Mouse (Mus musculus): ENCODE measurements at regions not wholly inside any gene's neighbourhood (a gene's known extent, or its start where the extent isn't known, plus 50 kb on each side); places are given as distances from the start of the nearest gene placed in this dataset.

DNA sequence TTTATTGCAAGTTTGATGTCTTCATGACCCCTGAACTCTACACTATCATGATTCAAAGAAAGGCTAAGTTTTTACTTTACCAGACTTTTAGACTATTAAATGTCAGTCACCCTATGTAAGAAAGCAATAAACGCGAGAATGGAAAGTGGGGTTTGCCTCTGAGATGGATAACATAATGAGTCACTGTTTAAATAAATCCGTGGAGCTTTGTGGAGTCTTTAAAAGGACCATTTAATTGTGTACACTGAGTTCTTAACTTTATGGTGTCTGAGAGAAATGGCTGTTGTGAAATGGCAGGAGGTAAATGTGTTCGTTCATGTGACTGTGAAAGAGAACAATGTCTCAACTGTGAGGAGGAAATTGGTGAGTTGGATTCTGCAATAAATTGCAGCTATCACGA is 122.2 kb upstream of the Myo3a start:
- ATAC-seq (ENCODE audit: low FRiP score) = 0 out of 2 replicates have a peak, but pooled peaks have one; percentile 45
- no peaks in the 10 kb centered on the region for H3K9me3 ChIP-seq (replicated peaks)
- no peaks in the 10 kb centered on the region for H3K36me3 ChIP-seq
- no peak overlapping the region for H3K9ac ChIP-seq (replicated peaks)
- no peaks in the 10 kb centered on the region for H3K27me3 ChIP-seq (replicated peaks)
- H3K4me2 ChIP-seq = no peak overlapping the region
- H3K27ac ChIP-seq (replicated peaks) = no peak overlapping the region
- H3K4me1 ChIP-seq = no peaks in the 10 kb centered on the region
- H3K4me3 ChIP-seq (replicated peaks) = no peak overlapping the region
- 6% methylated on average over 5 of the region's 5 CpGs for WGBS

DNA sequence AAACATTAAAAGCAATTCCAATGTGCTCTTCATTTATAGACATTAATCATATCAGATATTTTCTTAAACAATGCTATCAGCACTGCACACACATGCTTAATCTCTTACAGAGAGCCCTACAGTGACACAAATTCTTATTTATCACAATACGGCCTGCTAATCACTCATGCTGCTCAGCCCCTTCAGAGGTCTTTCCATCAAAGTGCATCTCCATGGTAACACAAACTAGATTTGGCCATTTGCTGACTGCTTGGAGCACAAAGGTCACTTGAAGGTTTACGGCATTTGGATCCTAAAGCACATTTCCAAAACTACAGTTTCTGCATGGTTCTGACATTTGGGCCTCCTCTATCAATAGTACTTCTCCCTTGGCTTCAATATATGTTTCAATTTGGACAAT is 77.6 kb upstream of the Myo3a start:
- 0 out of 2 replicates have a peak, but pooled peaks cover 3% of the 10 kb centered on the region for H3K4me1 ChIP-seq
- no peak overlapping the region for H3K9ac ChIP-seq (replicated peaks)

DNA sequence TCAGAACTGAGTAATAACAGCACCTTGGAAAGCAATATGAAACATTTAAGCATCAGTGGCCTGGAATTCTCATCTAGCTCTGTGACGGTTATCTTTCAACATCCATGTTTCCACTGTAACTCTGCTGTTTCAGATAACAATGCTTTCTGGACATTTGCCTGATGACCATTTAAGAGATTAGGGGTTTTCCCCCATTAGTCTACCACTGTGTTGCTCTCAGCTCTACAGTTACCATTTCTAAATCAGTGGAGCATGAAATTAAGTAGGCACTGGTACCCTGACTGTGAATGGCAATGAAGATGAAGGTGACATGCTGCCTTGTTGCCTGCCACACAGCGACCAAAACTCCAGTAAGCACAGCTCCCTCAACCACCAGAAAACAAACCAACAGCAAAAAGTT is 70.7 kb upstream of the Myo3a start:
- Histone ChIP-seq H3K4me3 (replicated peaks) (no peak overlapping the region), H3K27me3 (replicated peaks) (no peaks in the 10 kb centered on the region), H3K27ac (replicated peaks) (no peak overlapping the region), H3K4me2 (no peak overlapping the region), H3K9me3 (replicated peaks) (no peaks in the 10 kb centered on the region), H3K36me3 (no peaks in the 10 kb centered on the region), H3K9ac (replicated peaks) (no peak overlapping the region), H3K4me1 (no peaks in the 10 kb centered on the region)
- peak; percentile 50 for ATAC-seq (ENCODE audit: low FRiP score)
- 45% methylated on average over 2 of the region's 2 CpGs for WGBS

More for the DNA sequence above, 77.6 kb upstream of the Myo3a start:
- Histone ChIP-seq H3K4me3 (replicated peaks) (no peak overlapping the region), H3K27me3 (replicated peaks) (no peaks in the 10 kb centered on the region), H3K27ac (replicated peaks) (no peak overlapping the region), H3K36me3 (no peaks in the 10 kb centered on the region), H3K9me3 (replicated peaks) (no peaks in the 10 kb centered on the region), H3K4me2 (no peak overlapping the region)
- 10% methylated on average over 2 of the region's 2 CpGs for WGBS
- ATAC-seq (ENCODE audit: low FRiP score) = no peak

DNA sequence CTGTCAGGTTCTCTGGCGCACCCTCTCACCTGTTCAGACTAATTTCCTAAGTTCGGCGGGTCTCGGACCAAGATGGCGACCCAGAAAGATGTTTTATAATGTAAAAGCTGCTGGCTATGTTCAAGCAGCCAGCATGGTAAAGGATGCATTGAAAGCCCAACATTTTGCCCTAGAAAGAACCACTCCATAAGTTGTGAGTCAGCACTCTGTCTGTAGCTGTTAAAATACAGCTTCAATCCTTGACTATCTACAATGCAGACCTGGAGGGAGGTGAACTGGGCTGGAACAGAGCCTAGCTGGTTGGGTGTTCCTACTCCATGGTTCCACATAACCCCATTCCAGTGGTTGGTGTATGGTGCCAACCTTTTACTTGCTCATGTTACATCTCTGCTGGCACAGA is 61.9 kb upstream of the Myo3a start:
- H3K27ac ChIP-seq (replicated peaks) = no peak overlapping the region
- no peak overlapping the region for H3K4me2 ChIP-seq
- whole genome bisulfite sequencing = 95% methylated on average over 5 of the region's 5 CpGs
- ATAC-seq (ENCODE audit: low FRiP score) = no peak
- H3K36me3 ChIP-seq = no peaks in the 10 kb centered on the region
- no peaks in the 10 kb centered on the region for H3K9me3 ChIP-seq (replicated peaks)
- H3K9ac ChIP-seq (replicated peaks) = no peak overlapping the region
- H3K4me3 ChIP-seq (replicated peaks) = no peak overlapping the region
- H3K4me1 ChIP-seq = no peaks in the 10 kb centered on the region
- no peaks in the 10 kb centered on the region for H3K27me3 ChIP-seq (replicated peaks)

DNA sequence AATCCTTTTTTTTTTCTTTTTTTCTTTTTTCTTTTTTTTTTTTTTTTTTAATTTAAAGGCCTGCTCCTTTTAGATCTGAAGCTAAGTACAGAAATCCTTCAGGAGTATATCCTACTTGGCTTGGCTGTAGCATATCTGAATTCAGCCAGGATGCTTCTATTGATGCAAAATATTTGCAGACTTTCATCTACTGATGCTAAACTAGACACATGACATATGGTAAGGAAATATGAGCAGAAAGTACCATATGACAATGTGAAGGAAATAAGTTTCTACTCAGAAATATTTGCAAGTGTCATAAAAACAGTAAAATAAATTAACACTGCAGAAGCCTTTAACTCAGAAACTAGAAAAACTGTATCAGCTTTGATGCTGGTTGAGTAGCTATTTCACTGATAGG is 61.4 kb upstream of the Myo3a start:
- Histone ChIP-seq H3K4me1 (no peaks in the 10 kb centered on the region), H3K9ac (replicated peaks) (no peak overlapping the region), H3K4me3 (replicated peaks) (no peak overlapping the region), H3K27ac (replicated peaks) (no peak overlapping the region), H3K9me3 (replicated peaks) (no peaks in the 10 kb centered on the region), H3K4me2 (no peak overlapping the region), H3K27me3 (replicated peaks) (no peaks in the 10 kb centered on the region), H3K36me3 (no peaks in the 10 kb centered on the region)
- ATAC-seq (ENCODE audit: low FRiP score) = no peak
